Mouse (Mus musculus) heart, adult 2 months (tissue): ENCODE results near the gene Rab33b.

Source experiments
- CTCF ChIP-seq: fragments of 200-600 bp; IDR thresholded peaks from 2 replicates; pipeline ENCODE4 v1.8.1; 2022; ENCODE audit warnings: antibody characterized with exemption, mild to moderate bottlenecking, moderate library complexity
- POLR2A ChIP-seq: fragments of 200-500 bp; IDR thresholded peaks from 2 replicates; pipeline ENCODE4 v1.6.1; 2011; ENCODE audit warnings: mild to moderate bottlenecking, low read depth, low read length, control low read depth; ENCODE audit not compliant: insufficient read depth

- TF ChIP-seq POLR2A (no peak), CTCF (no peak)
These were observed 48.5 kb downstream of the Rab33b start for GRCm38 (mm10) chr3:51532282-51532620.
